Mouse (Mus musculus) ovary, postnatal 36 days (tissue): ENCODE measurements around the gene Cenpt.
"Not testable (repeated sequence)": the region's sequence is repeated elsewhere in the genome, so short reads cannot be mapped to it uniquely, and the experiment has no call there.

ENCODE experiments used
- DNase-seq: peaks from one replicate; pipeline ENCODE4 v3.0.0; 2022; ENCODE audit warnings: low spot score, mixed read lengths

Cenpt gene

DNA sequence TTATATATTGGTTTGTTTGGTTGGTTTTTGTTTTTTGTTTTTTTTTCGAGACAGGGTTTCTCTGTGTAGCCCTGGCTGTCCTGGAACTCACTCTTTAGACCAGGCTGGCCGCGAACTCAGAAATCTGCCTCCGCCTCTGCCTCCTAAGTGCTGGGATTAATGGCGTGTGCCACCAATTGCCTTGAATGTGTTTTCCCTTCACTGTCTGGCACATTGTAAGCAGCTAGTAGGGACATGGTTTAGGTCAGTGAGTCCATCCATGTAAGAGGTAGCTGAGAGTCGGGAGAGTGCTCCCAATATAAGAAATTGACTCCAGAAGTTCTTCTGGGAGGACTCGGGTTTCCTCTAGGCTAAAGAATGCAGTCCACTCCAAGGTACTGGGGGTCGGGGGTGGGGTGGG lies 1.2 kb upstream of the Cenpt start:
- DNase-seq = no peak

DNA sequence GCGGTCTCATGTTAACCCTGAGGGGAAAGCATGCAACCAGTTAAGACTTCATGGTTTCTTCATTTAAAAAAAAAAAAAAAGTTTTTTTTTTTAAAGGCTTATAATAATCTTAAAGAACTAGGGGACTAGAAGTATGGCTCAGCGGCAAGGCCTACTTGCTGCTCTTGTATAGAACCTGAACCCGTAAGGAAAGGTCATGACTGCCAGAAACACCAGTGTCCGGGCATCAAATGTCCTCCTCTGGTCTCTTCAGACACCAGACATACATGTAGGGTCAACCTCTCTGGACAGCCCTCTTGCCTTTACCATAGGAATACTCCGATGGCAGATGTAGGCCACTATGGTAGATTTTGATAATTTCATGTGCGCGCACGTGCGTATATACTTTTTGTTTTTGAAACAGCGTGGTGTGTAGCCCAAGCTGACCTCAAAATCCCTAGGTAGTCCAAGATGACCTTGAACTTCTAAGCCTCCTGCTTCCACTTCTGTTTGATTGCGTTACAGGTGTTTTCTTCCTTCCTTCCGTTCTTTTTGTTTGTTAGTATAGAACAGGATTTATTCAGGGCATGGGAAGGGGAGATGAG lies 840 bp downstream of the Cenpt start:
- no peak for DNase-seq

- DNase-seq = peak; percentile 86
Observed at GRCm38 (mm10) chr8:105851651-105852143, 1.4 kb downstream of the Cenpt start.

GRCm38 (mm10) chr8:105850611-105851010 lies 2.5 kb downstream of the Cenpt start:
- DNase-seq = no peak

- DNase-seq = no peak
Observed at GRCm38 (mm10) chr8:105850014-105850413, 3.1 kb downstream of the Cenpt start.

- DNase-seq = no peak
Observed at GRCm38 (mm10) chr8:105846678-105847077, 6.4 kb downstream of the Cenpt start.

GRCm38 (mm10) chr8:105839209-105839608 lies 13.9 kb downstream of the Cenpt start:
- no peak for DNase-seq

DNA sequence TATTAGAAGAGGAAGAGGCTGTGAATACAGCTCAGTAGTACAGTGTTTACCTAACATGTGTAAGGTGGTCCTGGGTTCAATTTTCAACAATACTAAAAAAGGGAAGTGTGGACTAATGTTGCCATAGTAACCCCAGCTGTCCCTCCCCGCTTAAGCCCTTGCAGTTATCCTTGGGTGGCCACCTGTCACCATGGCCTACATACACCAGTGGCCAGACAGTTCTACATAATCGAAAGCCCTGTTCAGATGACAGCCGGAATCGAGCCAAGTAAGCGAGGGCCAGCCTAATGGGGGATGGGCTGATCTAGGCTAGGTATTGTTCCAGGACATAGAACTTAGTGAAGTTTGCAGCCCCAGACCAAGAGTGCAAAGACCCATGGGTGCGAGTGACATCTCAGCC lies 16.1 kb downstream of the Cenpt start:
- DNase-seq = no peak

DNA sequence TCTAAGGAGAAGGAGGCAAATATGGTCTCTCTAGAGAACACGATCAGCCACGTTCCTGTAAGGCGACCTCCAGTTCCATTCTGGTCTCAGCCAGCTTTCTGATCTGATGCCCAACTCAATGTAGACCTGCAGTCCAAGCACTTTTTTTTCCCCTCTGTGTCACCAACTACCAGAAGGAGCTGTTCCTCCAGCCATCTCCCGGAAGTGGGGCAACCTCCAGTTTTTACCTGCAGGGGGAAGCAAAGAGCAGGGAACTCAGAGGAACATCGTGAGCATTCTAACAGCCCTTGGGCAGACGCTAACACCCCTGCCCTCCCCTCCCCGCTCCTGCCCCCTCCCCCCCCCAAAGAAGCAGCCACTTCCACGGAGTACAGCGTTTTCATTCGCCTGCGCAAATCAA lies 17.8 kb downstream of the Cenpt start:
- peak; percentile 69 for DNase-seq

- not testable (repeated sequence) for DNase-seq
Observed at GRCm38 (mm10) chr8:105833740-105834139, 19.3 kb downstream of the Cenpt start.

DNA sequence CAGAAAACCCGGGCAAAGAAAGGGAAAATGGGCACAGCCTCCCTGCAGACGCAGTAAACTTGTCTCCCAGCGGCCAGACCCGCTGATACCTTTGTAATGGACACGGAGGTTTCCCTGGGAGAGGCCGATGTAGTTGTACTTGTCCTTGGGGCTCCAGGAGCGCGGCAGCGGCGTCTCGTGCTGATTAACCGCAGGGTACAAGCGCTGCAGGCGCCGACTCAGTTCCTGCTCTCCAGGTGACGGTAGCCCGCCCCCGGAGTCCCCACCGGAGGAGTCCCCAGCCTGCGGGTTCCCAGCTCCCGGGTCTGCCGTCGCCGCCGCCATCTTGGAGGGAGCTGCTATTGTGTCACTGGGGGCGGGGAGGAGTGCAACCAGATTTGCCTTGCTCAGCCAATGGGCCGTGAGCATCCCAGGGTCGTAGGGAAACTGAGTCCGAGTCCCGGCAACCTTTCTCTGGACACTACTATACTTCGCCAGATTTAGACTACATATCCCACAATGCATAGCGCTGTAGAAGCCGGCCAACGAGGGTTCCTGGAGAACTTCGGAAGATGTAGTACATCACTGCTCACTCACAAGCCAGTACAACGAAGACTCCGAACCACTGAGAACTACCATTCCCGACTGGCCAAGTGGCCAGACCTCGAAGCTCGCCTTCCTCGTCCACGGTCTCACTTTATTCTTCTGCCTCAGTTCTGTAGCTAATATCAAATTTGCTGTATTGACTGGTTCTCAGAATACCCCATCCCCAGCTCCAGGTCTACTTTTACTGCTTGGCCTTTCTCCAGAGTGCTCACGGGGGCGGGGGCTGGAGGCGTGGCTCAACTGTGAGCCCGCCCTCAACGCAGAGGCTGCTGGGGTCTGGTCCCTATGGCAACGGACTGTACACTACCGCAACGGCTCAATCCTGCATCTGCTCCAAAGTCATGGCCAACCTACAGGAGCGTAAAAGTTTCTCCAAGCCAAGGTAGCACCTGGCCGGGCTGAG lies 25.9 kb downstream of the Cenpt start, which contains the start of the genes Ranbp10 and Tsnaxip1:
Gene Ranbp10 (minus strand): TSS at position 490 of the 988 bp plus-strand sequence.
Gene Tsnaxip1 (plus strand): TSS at position 871 of the 988 bp plus-strand sequence.
- peak; percentile 91 for DNase-seq

DNA sequence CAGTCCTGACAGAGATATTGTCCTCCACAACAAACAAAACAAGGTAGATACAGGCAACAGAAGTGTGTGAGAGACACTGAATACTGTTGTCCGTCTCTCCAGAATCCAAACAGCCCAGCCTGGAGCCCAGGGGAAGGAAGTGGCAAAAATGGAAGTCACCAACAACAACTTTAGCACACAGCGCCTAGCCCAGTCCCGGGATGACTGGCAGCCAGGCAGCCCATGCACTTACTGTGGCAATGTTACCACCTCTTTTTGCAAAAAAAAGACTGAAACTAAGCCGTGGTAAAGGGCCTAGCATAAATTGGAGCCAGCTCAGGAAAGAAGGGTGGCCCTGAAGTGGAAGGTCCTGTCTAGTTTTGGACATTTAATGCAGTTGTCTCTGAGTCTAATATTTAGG lies 26.7 kb downstream of the Cenpt start:
- no peak for DNase-seq

DNA sequence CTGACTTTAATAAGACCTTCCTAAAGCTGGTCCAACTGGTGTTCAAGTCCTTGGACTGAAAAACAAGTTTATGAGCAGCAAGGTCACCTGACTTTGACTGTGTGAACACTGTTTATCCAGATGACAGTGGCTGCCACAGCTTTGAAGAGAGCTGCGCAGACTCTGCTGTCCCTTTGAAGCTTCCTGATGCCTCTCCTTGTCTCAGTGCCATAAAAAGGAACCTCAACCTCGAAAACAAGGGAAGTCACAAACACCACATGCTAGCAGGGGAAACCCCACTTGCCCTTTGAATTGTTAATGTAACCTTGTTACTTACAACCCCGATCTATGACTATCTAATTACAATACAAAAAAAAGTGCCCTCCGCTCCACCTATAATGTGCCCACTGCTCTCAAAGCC lies 27.6 kb downstream of the Cenpt start:
- DNase-seq = no peak

DNA sequence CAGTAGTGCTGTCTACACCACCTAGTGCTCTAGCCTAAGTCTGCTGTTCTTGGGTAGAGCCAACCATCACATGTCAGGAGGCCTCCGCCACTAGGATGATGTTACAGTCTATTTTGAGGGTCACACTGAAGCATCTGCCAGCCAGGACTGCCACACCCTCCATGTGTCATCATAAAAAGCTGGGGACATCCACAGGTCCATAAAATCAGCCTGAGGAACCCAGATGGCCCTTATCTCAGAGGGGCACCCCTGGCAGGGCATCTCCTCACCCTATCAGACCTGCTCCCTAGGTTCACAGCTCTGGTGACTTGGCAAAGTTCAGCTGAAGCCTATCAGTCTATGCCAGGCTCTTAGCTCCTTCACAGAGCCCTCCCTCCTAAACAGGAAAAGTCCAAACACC lies 32.2 kb downstream of the Cenpt start:
- DNase-seq = no peak

- no peak for DNase-seq
Observed at GRCm38 (mm10) chr8:105819659-105820058, 33.4 kb downstream of the Cenpt start.

DNA sequence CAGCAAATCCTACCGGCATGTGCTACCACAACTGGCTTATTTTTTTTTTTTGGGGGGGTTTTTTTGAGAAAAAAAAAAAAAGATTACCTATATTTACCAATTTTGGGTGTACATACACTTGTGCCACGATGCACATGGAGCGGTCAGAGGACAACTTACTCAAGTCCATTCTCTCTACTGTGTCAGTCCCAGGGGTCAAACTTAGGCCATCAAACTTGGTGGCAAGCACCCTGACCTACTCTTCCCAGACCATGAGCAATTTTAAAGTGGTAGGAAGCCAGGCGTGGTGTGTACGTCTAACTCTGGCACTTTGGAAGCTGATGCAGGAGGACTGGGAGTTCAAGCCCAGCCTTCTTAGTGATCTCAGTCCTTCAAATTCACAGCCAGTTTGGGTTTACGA lies 39.8 kb downstream of the Cenpt start:
- no peak for DNase-seq

DNA sequence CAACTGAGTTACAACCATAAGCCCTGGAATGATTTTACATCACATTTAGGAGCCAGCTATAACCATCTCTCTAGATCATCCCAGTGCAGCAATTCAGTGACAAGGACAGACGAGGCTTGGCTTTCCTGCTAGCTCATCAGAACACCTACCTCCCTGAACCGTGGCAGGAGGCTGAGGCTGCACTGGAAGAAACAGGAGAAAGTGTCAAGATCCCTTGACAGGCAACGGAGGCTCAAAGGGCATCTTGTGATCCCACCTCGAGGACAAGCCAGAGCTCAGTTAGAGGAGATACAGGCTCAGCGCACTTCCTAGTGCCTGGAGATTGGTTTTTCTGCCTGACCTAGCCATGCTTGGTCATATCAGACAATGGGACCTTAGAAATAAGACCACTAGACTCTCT lies 40.6 kb downstream of the Cenpt start:
- DNase-seq = no peak

DNA sequence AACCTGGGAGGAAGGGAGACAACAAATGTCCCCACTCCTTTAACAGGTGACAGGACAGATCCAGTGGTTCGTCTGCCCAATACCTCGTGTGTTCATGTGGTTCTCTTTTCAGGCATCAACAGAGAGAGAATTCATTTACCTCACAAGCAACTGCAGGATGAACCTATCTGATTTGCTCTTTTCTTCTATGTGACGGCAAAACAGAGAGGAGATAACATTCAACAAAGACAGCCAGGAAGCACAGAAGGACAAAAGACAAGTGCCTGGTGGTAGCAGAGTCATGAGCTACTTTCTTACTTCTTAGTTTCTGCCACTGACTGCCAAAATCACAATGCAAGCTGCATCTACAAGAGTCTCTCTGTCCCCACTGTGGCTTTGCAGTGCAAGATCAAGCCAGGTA lies 41.5 kb downstream of the Cenpt start:
- no peak for DNase-seq

DNA sequence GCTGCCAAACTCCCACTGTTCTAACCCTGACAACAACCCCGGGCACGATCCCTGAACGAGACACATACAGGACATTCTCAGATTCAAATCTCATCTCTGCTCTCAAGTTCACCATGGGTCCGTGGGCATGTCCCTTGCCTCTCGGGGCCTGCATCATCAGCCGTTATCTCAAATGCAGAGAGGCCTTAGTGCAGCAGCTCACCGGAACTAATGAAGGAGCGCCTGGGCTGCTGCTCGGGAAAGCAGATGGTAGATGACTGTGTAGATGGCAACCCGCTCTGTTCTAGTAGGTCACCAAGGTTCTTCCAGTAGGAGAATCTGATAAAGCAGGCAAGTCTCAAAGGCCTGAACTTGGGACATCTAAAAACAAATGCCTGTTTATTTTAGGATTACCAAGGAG lies 42.0 kb downstream of the Cenpt start:
- no peak for DNase-seq

GRCm38 (mm10) chr8:105810245-105810786 lies 42.8 kb downstream of the Cenpt start:
- no peak for DNase-seq

DNA sequence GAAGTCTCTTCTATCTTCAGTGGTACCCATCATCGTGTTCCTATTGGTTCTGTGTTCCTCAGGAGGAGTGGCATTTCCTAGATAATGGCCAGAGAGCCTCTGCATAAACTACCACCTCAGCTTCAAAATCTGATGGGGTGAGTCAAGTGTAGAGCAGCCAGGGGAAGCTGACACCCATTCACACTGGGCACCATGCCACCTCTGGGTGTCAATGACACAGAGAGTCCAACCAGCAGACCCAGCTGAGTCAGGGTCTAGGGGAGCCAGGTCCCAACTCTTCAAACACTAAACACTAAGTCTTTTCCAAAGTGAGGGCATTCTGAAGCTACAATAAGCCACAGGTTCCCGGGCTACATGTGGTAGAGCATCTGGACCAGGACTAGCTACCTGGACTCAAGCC lies 44.6 kb downstream of the Cenpt start:
- DNase-seq = no peak

DNA sequence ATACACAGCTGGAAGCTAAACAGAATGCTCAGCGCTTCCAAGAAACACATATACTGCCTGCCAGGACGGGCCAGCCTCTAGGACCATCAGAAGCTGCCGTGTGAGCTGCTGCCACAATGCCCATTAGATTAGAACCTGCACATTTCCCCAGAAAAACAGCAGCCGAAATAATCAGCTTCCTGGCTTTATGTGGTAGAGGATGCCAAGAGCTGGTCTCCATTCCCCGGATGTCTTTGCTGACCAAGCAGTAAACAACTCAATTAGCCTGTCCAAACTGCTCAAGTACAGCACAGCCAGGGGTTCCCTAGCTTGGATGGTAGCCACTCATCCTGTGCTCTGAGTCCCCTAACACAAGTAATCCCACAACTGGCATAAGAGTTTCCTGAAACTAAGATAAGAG lies 45.3 kb downstream of the Cenpt start:
- DNase-seq = no peak

DNA sequence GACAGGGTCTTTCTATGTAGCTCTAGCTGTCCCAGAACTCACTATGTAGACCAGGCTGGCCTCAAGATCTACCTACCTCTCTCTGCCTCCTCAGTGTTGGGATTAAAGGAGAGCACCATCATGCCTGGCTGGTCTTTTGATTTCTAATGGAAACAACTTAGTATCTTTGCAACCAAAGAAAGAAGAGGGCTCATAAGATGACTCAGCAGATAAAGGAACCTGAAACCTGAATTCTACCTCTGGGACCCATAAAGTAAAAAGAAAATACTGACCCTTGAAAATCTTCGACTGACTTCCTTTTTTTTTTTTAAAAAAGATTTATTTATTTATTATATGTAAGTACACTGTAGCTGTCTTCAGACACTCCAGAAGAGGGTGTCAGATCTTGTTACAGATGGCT lies 47.1 kb downstream of the Cenpt start:
- DNase-seq = no peak
